Mouse (Mus musculus) lung, postnatal 0 days (tissue): ENCODE results near the gene Rabif.

Experiments
- CTCF ChIP-seq: IDR thresholded peaks from 2 replicates; pipeline ENCODE4 v1.5.1; 2016; ENCODE audit warnings: antibody characterized with exemption, mild to moderate bottlenecking
- EP300 ChIP-seq: IDR thresholded peaks from 2 replicates; pipeline ENCODE4 v1.6.1; 2016; ENCODE audit warnings: antibody characterized with exemption, mild to moderate bottlenecking, control low read depth

DNA sequence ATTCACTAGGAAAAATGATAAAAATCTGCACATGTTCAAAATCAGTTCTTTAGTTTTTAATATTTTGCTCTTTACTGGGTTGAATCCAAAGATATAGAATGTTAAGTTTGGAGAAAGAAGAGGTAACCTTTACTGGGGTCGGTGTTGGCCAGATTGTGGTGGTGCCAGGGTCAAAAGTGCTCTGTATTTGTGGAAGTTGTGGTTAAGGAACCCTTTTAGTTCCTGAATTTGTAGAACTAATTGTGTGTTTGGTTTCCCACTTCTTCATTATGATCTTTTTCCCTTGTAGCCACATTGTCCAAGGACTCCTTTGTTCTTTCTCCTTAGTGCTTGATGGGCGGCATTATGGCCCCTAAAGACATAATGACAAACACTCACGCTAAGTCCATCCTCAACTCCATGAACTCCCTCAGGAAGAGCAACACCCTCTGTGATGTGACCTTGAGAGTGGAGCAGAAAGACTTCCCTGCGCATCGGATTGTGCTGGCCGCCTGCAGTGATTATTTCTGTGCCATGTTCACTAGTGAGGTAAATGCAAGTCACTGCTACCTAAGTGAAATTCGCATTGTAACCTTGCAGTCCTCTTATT lies 36.2 kb upstream of the Rabif start:
- TF ChIP-seq CTCF, result no peak
- no peak for TF ChIP-seq EP300
